Mouse (Mus musculus): ENCODE results near the gene Fam72a. TPM values are rescaled to one million over a fixed set of nuclear protein-coding genes. Genes with fewer than 3 reads are reported as not detected.
"Not testable (repeated sequence)": the region's sequence is repeated elsewhere in the genome, so short reads cannot be mapped to it uniquely, and the experiment has no call there.

Gene Fam72a
- polyA plus RNA-seq, 2 experiments = 1.3 TPM

- WGBS (ENCODE audit: insufficient replicate concordance) = 70% methylated on average over 2 of the region's 2 CpGs
- no peak overlapping the region for H3K27ac ChIP-seq
- no peak for DNase-seq (ENCODE audit: low read depth in 3 of 3, low spot score in 3 of 3)
Measured at GRCm38 (mm10) chr1:131562081-131562480, 34.4 kb downstream of the Fam72a start.

GRCm38 (mm10) chr1:131566056-131566455, 38.4 kb downstream of the Fam72a start:
- peak; percentile 50; the same call in 1 of the 2 replicates for ATAC-seq (ENCODE audit: insufficient read depth)
- not testable (repeated sequence) for H3K9ac ChIP-seq (replicated peaks); H3K27me3 ChIP-seq (ENCODE audit: control insufficient read depth, insufficient read depth, low read length); H3K4me1 ChIP-seq (replicated peaks; ENCODE audit: control insufficient read depth in 2 of 2, insufficient read depth in 2 of 2, low read length in 1 of 2); H3K27ac ChIP-seq; H3K36me3 ChIP-seq (replicated peaks; ENCODE audit: control insufficient read depth, insufficient read depth, low read depth); H3K4me3 ChIP-seq (ENCODE audit: insufficient read depth in 1 of 2, low read depth in 2 of 2, low read length in 2 of 2); H3K9me3 ChIP-seq (ENCODE audit: control insufficient read depth, low read length)
- H3K4me2 ChIP-seq (ENCODE audit: low read depth) = peak overlapping the region; percentile 13; the same call in 1 of the 2 replicates
- peak; percentile 3 to 29 (median 19) for DNase-seq (ENCODE audit: low read depth in 3 of 3, low spot score in 3 of 3)
- TF ChIP-seq CTCF (IDR thresholded peaks at IDR 0.05; ENCODE audit: low read depth) = peak; percentile 47
- 15% methylated on average over 11 of the region's 11 CpGs for WGBS (ENCODE audit: insufficient replicate concordance)

More at GRCm38 (mm10) chr1:131562081-131562480, 34.4 kb downstream of the Fam72a start:
- Histone ChIP-seq H3K4me1 (replicated peaks; ENCODE audit: control insufficient read depth in 2 of 2, insufficient read depth in 2 of 2, low read length in 1 of 2) (no peaks in the 10 kb centered on the region), H3K9ac (replicated peaks) (no peak overlapping the region), H3K27me3 (ENCODE audit: control insufficient read depth, insufficient read depth, low read length) (no peaks in the 10 kb centered on the region), H3K4me2 (ENCODE audit: low read depth) (no peak overlapping the region), H3K9me3 (ENCODE audit: control insufficient read depth, low read length) (no peaks in the 10 kb centered on the region), H3K36me3 (replicated peaks; ENCODE audit: control insufficient read depth, insufficient read depth, low read depth) (no peaks in the 10 kb centered on the region), H3K4me3 (ENCODE audit: insufficient read depth in 1 of 2, low read depth in 2 of 2, low read length in 2 of 2) (no peak overlapping the region)
- TF ChIP-seq EP300 (IDR thresholded peaks at IDR 0.05; ENCODE audit: low read depth) (no peak), CTCF (IDR thresholded peaks at IDR 0.05; ENCODE audit: low read depth) (no peak)
- ATAC-seq (ENCODE audit: insufficient read depth) = no peak

- Histone ChIP-seq H3K4me3 (ENCODE audit: insufficient read depth in 1 of 2, low read depth in 2 of 2, low read length in 2 of 2) (no peak overlapping the region), H3K27me3 (ENCODE audit: control insufficient read depth, insufficient read depth, low read length) (no peaks in the 10 kb centered on the region), H3K9ac (replicated peaks) (no peak overlapping the region), H3K4me2 (ENCODE audit: low read depth) (no peak overlapping the region), H3K9me3 (ENCODE audit: control insufficient read depth, low read length) (no peaks in the 10 kb centered on the region), H3K36me3 (replicated peaks; ENCODE audit: control insufficient read depth, insufficient read depth, low read depth) (no peaks in the 10 kb centered on the region), H3K4me1 (replicated peaks; ENCODE audit: control insufficient read depth in 2 of 2, insufficient read depth in 2 of 2, low read length in 1 of 2) (no peaks in the 10 kb centered on the region), H3K27ac (no peak overlapping the region)
- ATAC-seq (ENCODE audit: insufficient read depth) = no peak
- no peak for TF ChIP-seq CTCF (IDR thresholded peaks at IDR 0.05; ENCODE audit: low read depth)
- TF ChIP-seq EP300 (IDR thresholded peaks at IDR 0.05; ENCODE audit: low read depth) = no peak
- DNase-seq (ENCODE audit: low read depth in 3 of 3, low spot score in 3 of 3) = no peak
- 61% methylated on average over 6 of the region's 6 CpGs for WGBS (ENCODE audit: insufficient replicate concordance)
Measured at GRCm38 (mm10) chr1:131569721-131570120, 42.0 kb downstream of the Fam72a start.

GRCm38 (mm10) chr1:131570391-131570790, 42.7 kb downstream of the Fam72a start:
- Histone ChIP-seq H3K9me3 (ENCODE audit: control insufficient read depth, low read length) (no peaks in the 10 kb centered on the region), H3K4me1 (replicated peaks; ENCODE audit: control insufficient read depth in 2 of 2, insufficient read depth in 2 of 2, low read length in 1 of 2) (no peaks in the 10 kb centered on the region), H3K36me3 (replicated peaks; ENCODE audit: control insufficient read depth, insufficient read depth, low read depth) (no peaks in the 10 kb centered on the region), H3K9ac (replicated peaks) (no peak overlapping the region), H3K27ac (no peak overlapping the region), H3K4me3 (ENCODE audit: insufficient read depth in 1 of 2, low read depth in 2 of 2, low read length in 2 of 2) (no peak overlapping the region), H3K27me3 (ENCODE audit: control insufficient read depth, insufficient read depth, low read length) (no peaks in the 10 kb centered on the region), H3K4me2 (ENCODE audit: low read depth) (no peak overlapping the region)
- ATAC-seq (ENCODE audit: insufficient read depth) (no peak), DNase-seq (ENCODE audit: low read depth in 3 of 3, low spot score in 3 of 3) (peak in 2 of 3 experiments; percentile 4 to 6)
- TF ChIP-seq CTCF (IDR thresholded peaks at IDR 0.05; ENCODE audit: low read depth) = no peak
- TF ChIP-seq EP300 (IDR thresholded peaks at IDR 0.05; ENCODE audit: low read depth) = no peak
- WGBS (ENCODE audit: insufficient replicate concordance) = 66% methylated on average over 4 of the region's 4 CpGs

- no peak overlapping the region for H3K4me3 ChIP-seq (ENCODE audit: insufficient read depth in 1 of 2, low read depth in 2 of 2, low read length in 2 of 2)
- WGBS (ENCODE audit: insufficient replicate concordance) = 82% methylated on average over 14 of the region's 14 CpGs
- peak; percentile 49 to 52 (median 52) for DNase-seq (ENCODE audit: low read depth in 3 of 3, low spot score in 3 of 3)
Measured at GRCm38 (mm10) chr1:131573721-131574120, 46.0 kb downstream of the Fam72a start.

More at GRCm38 (mm10) chr1:131573721-131574120, 46.0 kb downstream of the Fam72a start:
- H3K36me3 ChIP-seq (replicated peaks; ENCODE audit: control insufficient read depth, insufficient read depth, low read depth) = no peaks in the 10 kb centered on the region
- no peak overlapping the region for H3K4me2 ChIP-seq (ENCODE audit: low read depth)
- H3K9me3 ChIP-seq (ENCODE audit: control insufficient read depth, low read length) = no peaks in the 10 kb centered on the region
- ATAC-seq (ENCODE audit: insufficient read depth) = peak; percentile 93
- H3K27ac ChIP-seq = no peak overlapping the region
- no peaks in the 10 kb centered on the region for H3K27me3 ChIP-seq (ENCODE audit: control insufficient read depth, insufficient read depth, low read length)
- TF ChIP-seq EP300 (IDR thresholded peaks at IDR 0.05; ENCODE audit: low read depth) (no peak), CTCF (IDR thresholded peaks at IDR 0.05; ENCODE audit: low read depth) (no peak)
- H3K9ac ChIP-seq (replicated peaks) = no peak overlapping the region
- no peaks in the 10 kb centered on the region for H3K4me1 ChIP-seq (replicated peaks; ENCODE audit: control insufficient read depth in 2 of 2, insufficient read depth in 2 of 2, low read length in 1 of 2)

Data from liver, embryonic 14.5 days (tissue).